Mouse (Mus musculus) hindbrain, postnatal 0 days (tissue): ENCODE measurements around the gene Gadd45gip1. TPM values are rescaled to one million over a fixed set of nuclear protein-coding genes. Genes with fewer than 3 reads are reported as not detected.

Source experiments
- ATAC-seq: fragments of 200-750 bp; cut with Nextera tagmentation; 2 replicates; pipeline ENCODE4 v1.8.0; 2017; ENCODE audit warnings: mild to moderate bottlenecking, moderate TSS enrichment, moderate library complexity
- DNase-seq: peaks from one replicate; pipeline ENCODE4 v3.0.0-alpha.2; 2015; ENCODE audit warnings: low spot score
- H3K27ac ChIP-seq: fragments of 300-500 bp; sonication (generic); 2 replicates; pipeline ENCODE4 v1.5.1; 2014; ENCODE audit warnings: mild to moderate bottlenecking
- H3K27me3 ChIP-seq: fragments of 300-500 bp; sonication (generic); 2 replicates; pipeline ENCODE4 v1.6.1; 2014; ENCODE audit warnings: low read length, mixed read lengths; ENCODE audit not compliant: insufficient read depth
- H3K36me3 ChIP-seq: fragments of 300-500 bp; sonication (generic); 2 replicates; pipeline ENCODE4 v1.6.1; 2014; ENCODE audit warnings: low read length, mixed read lengths; ENCODE audit not compliant: insufficient read depth
- H3K4me1 ChIP-seq: fragments of 300-500 bp; sonication (generic); 2 replicates; pipeline ENCODE4 v1.6.1; 2014; ENCODE audit warnings: antibody characterized with exemption, low read length, mixed read lengths; ENCODE audit not compliant: insufficient read depth
- H3K4me2 ChIP-seq: fragments of 300-500 bp; sonication (generic); 2 replicates; pipeline ENCODE4 v1.6.1; 2014; ENCODE audit warnings: low read depth, mild to moderate bottlenecking, low read length, moderate library complexity, mixed read lengths
- H3K4me3 ChIP-seq: fragments of 300-500 bp; sonication (generic); 2 replicates; pipeline ENCODE4 v1.5.1; 2014; ENCODE audit warnings: low read length
- H3K9ac ChIP-seq: fragments of 300-500 bp; sonication (generic); replicated peaks from 2 replicates; pipeline ENCODE4 v1.6.1; 2014; ENCODE audit warnings: mild to moderate bottlenecking, low read length, moderate library complexity, mixed read lengths
- H3K9me3 ChIP-seq: fragments of 300-500 bp; sonication (generic); 2 replicates; pipeline ENCODE4 v1.6.1; 2016; ENCODE audit warnings: low read length, mixed read lengths
- CTCF ChIP-seq: IDR thresholded peaks from 2 replicates; pipeline ENCODE4 v1.5.1; 2016; ENCODE audit warnings: antibody characterized with exemption, control low read depth, low read depth
- WGBS: fragments of 180-500 bp; shearing (Covaris S2); extraction: QIAGEN DNeasy Blood & Tissue Kit; methylation state at CpG from one replicate; pipeline ENCODE4 v1.1.7; 2014; 5-methylcytosine and 5-hydroxymethylcytosine counted together
- polyA plus RNA-seq: library from polyadenylated mRNA; unstranded; fragments of >200 nt; fragmentation: Nextera tagmentation; extraction: Ambion mirVana; gene quantifications from 2 replicates; pipeline ENCODE4 v1.2.1, GENCODE M21; 2015
- total RNA-seq: library from RNA; depleted of rRNA; stranded (reverse); fragments of >200 nt; gene quantifications from 2 replicates; pipeline ENCODE4 v1.2.3, GENCODE M21; 2014

Gene Gadd45gip1
- total and polyA plus RNA-seq, 2 experiments from 2014 or later: 34.1 to 43.4 TPM

- no peak for ATAC-seq
- DNase-seq: no peak
- no peaks in the 10 kb centered on the region for H3K9me3 ChIP-seq
- H3K27me3 ChIP-seq: no peaks in the 10 kb centered on the region
- no peak overlapping the region for H3K4me2 ChIP-seq
- H3K36me3 ChIP-seq: peaks cover 9% of the 10 kb centered on the region
- peak overlapping the region; percentile 63; the same call in 1 of the 2 replicates for H3K4me3 ChIP-seq
- peaks cover 7% of the 10 kb centered on the region for H3K4me1 ChIP-seq
- 93% methylated on average over 3 of the region's 3 CpGs for WGBS
- H3K27ac ChIP-seq: no peak overlapping the region
- no peak for TF ChIP-seq CTCF
- no peak overlapping the region for H3K9ac ChIP-seq
Measured at GRCm38 (mm10) chr8:84856434-84856833, 25.1 kb downstream of the Gadd45gip1 start.

GRCm38 (mm10) chr8:84856864-84857441, 25.6 kb downstream of the Gadd45gip1 start, which contains the start of gene Farsa:
Farsa (plus strand) TSS chr8:84856989.
- Histone ChIP-seq H3K9ac (peak within 1 kb of the TSS; percentile 80), H3K4me2 (peak within 1 kb of the TSS; percentile 93), H3K4me3 (peak within 1 kb of the TSS; percentile 63), H3K27me3 (no peaks in the 10 kb centered on the region), H3K4me1 (peaks cover 7% of the 10 kb centered on the region), H3K27ac (peak within 1 kb of the TSS; percentile 87), H3K9me3 (no peaks in the 10 kb centered on the region), H3K36me3 (peaks cover 14% of the 10 kb centered on the region)
- WGBS: under 1% methylated on average over 39 of the region's 39 CpGs
- peak; percentile 95 for ATAC-seq
- peak; percentile 97 for DNase-seq
- no peak for TF ChIP-seq CTCF

GRCm38 (mm10) chr8:84871376-84872308, 40.3 kb downstream of the Gadd45gip1 start, which contains the start of gene Syce2:
Syce2 (plus strand) TSS chr8:84872111.
- H3K27ac ChIP-seq: no peak within 1 kb of the TSS
- DNase-seq (peak; percentile 82), ATAC-seq (peak; percentile 83)
- 0 out of 2 replicates have a peak, but pooled peaks cover 5% of the 10 kb centered on the region for H3K4me1 ChIP-seq
- peak; percentile 60 for TF ChIP-seq CTCF
- H3K27me3 ChIP-seq: no peaks in the 10 kb centered on the region
- H3K4me3 ChIP-seq: peak within 1 kb of the TSS; percentile 39
- H3K9me3 ChIP-seq: no peaks in the 10 kb centered on the region
- WGBS: 17% methylated on average over 39 of the region's 46 CpGs
- peaks cover 21% of the 10 kb centered on the region for H3K36me3 ChIP-seq
- peak within 1 kb of the TSS; percentile 48 for H3K9ac ChIP-seq
- H3K4me2 ChIP-seq: peak within 1 kb of the TSS; percentile 75

DNA sequence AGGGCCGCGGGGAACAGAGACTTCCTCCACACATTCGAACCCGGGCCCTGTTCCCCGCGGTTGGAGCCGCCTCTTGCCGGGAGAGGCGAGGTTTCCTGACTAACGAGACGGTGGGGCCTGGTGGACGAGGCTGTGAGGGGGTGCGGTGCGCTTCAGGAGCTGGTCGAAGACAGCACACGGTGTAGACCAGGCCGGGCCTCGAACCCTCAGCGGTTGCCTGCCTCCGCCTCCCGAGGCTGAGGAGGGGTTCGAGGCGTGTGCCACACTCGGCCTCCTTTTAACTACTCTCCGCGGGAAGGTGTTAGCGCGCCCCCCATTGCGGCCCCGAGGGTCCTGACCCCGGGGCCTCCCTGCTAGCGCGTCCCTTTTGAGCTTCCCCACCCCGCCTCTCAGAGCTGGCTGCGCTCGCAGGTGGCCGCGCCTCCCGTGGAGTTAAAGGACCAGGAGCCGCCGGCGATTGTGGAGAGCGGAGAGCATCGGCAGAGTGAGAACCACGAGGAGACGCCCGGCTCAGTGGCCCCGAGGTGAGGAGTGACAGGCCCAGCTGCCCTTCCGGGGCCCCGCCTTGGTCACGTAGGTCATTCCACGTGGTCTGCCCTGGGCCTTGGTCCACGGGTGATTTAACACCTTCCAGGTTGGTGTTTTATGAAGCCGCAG, 41.1 kb downstream of the Gadd45gip1 start:
- H3K27me3 ChIP-seq: no peaks in the 10 kb centered on the region
- TF ChIP-seq CTCF: no peak
- ATAC-seq: peak; percentile 72
- H3K4me2 ChIP-seq: peak overlapping the region; percentile 75
- peak; percentile 33 for DNase-seq
- WGBS: 4% methylated on average over 51 of the region's 54 CpGs
- no peaks in the 10 kb centered on the region for H3K9me3 ChIP-seq
- H3K27ac ChIP-seq: no peak overlapping the region
- H3K4me1 ChIP-seq: 0 out of 2 replicates have a peak, but pooled peaks cover 5% of the 10 kb centered on the region
- peak overlapping the region; percentile 48 for H3K9ac ChIP-seq
- peaks cover 16% of the 10 kb centered on the region for H3K36me3 ChIP-seq
- H3K4me3 ChIP-seq: peak overlapping the region; percentile 39

GRCm38 (mm10) chr8:84873016-84873415, 41.7 kb downstream of the Gadd45gip1 start:
- ATAC-seq (no peak), DNase-seq (no peak)
- Histone ChIP-seq H3K27ac (no peak overlapping the region), H3K4me3 (peak overlapping the region; percentile 39), H3K4me2 (peak overlapping the region; percentile 75), H3K36me3 (peaks cover 11% of the 10 kb centered on the region), H3K9me3 (no peaks in the 10 kb centered on the region), H3K4me1 (0 out of 2 replicates have a peak, but pooled peaks cover 5% of the 10 kb centered on the region), H3K9ac (peak overlapping the region; percentile 48; the same call in 1 of the 2 replicates), H3K27me3 (no peaks in the 10 kb centered on the region)
- TF ChIP-seq CTCF: no peak
- WGBS: 77% methylated on average over 4 of the region's 4 CpGs

- Histone ChIP-seq H3K4me3 (no peak overlapping the region), H3K36me3 (no peaks in the 10 kb centered on the region), H3K4me1 (0 out of 2 replicates have a peak, but pooled peaks cover 5% of the 10 kb centered on the region), H3K9me3 (no peaks in the 10 kb centered on the region), H3K27me3 (no peaks in the 10 kb centered on the region), H3K4me2 (no peak overlapping the region), H3K9ac (no peak overlapping the region), H3K27ac (no peak overlapping the region)
- TF ChIP-seq CTCF: no peak
- DNase-seq (no peak), ATAC-seq (no peak)
- WGBS: 93% methylated on average over 3 of the region's 3 CpGs
Measured at GRCm38 (mm10) chr8:84874339-84874738, 43.0 kb downstream of the Gadd45gip1 start.
